Mouse (Mus musculus) stomach, postnatal 0 days (tissue): ENCODE results near the gene Ralgapa2. TPM values are rescaled to one million over a fixed set of nuclear protein-coding genes. Genes with fewer than 3 reads are reported as not detected.

ENCODE experiments used
- ATAC-seq: fragments of 200-750 bp; cut with Nextera tagmentation; 2 replicates; pipeline ENCODE4 v1.8.0; 2017; ENCODE audit not compliant: low FRiP score, low TSS enrichment
- DNase-seq: peaks from one replicate; pipeline ENCODE4 v3.0.0-alpha.2; 2016; ENCODE audit warnings: low spot score
- H3K27ac ChIP-seq: fragments of 300-500 bp; sonication (generic); replicated peaks from 2 replicates; pipeline ENCODE4 v1.5.1; 2014; ENCODE audit warnings: mild to moderate bottlenecking, control low read depth
- H3K27me3 ChIP-seq: fragments of 300-500 bp; sonication (generic); 2 replicates; pipeline ENCODE4 v1.6.1; 2014; ENCODE audit warnings: low read length; ENCODE audit not compliant: control insufficient read depth, insufficient read depth
- H3K36me3 ChIP-seq: fragments of 300-500 bp; sonication (generic); 2 replicates; pipeline ENCODE4 v1.6.1; 2014; ENCODE audit warnings: low read length, mixed read lengths; ENCODE audit not compliant: control insufficient read depth, insufficient read depth
- H3K4me1 ChIP-seq: fragments of 300-500 bp; sonication (generic); replicated peaks from 2 replicates; pipeline ENCODE4 v1.6.1; 2014; ENCODE audit warnings: antibody characterized with exemption; ENCODE audit not compliant: control insufficient read depth, insufficient read depth
- H3K4me2 ChIP-seq: fragments of 300-500 bp; sonication (generic); replicated peaks from 2 replicates; pipeline ENCODE4 v1.6.1; 2014; ENCODE audit warnings: low read depth, mild to moderate bottlenecking, control low read depth, moderate library complexity
- H3K4me3 ChIP-seq: fragments of 300-500 bp; sonication (generic); 2 replicates; pipeline ENCODE4 v1.5.1; 2014; ENCODE audit warnings: low read depth, low read length, control low read depth
- H3K9ac ChIP-seq: fragments of 300-500 bp; sonication (generic); 2 replicates; pipeline ENCODE4 v1.6.1; 2014; ENCODE audit warnings: mild to moderate bottlenecking, low read length, control low read depth, mixed read lengths
- H3K9me3 ChIP-seq: fragments of 300-500 bp; sonication (generic); 2 replicates; pipeline ENCODE4 v1.6.1; 2016; ENCODE audit warnings: low read length; ENCODE audit not compliant: control insufficient read depth
- CTCF ChIP-seq: IDR thresholded peaks from 2 replicates; pipeline ENCODE4 v1.5.1; 2016; ENCODE audit warnings: antibody characterized with exemption, low read depth, mild to moderate bottlenecking, moderate library complexity
- EP300 ChIP-seq: optimal IDR thresholded peaks from 2 replicates; pipeline ENCODE3; 2016; ENCODE audit warnings: antibody characterized with exemption
- WGBS: fragments of 180-500 bp; shearing (Covaris S2); extraction: QIAGEN DNeasy Blood & Tissue Kit; methylation state at CpG from one replicate; pipeline ENCODE4 v1.1.7; 2014; 5-methylcytosine and 5-hydroxymethylcytosine counted together
- polyA plus RNA-seq: library from polyadenylated mRNA; unstranded; fragments of >200 nt; fragmentation: Nextera tagmentation; extraction: Ambion mirVana; gene quantifications from 2 replicates; pipeline ENCODE4 v1.2.1, GENCODE M21; 2015

Gene Ralgapa2
- polyA plus RNA-seq, 1 experiment from 2014 or later: 3.1 TPM

DNA sequence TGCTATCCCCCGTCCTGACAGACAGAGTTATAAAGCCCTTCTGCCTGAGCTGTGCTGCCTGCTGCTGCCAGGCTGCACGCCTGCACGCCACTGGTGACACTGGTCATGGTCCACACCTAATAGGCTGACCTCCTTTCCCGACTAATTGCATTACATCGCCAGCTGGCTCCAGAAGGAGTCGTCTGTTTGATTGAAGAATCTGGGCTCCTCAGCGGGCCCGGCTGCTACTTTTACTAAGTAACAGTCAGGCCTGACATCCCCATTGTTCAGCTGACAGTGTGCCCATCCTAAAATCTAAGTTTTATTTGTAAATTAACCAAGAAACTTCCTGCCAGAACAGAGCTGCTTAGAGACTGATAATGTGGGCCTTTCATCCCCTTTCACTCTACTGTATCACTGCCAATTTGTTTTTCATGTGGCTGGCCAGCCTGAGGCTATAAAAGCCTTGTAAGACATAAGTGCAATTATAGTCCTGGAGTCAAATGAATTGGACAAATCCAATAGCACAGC is 181.3 kb downstream of the Ralgapa2 start:
- no peaks in the 10 kb centered on the region for H3K4me1 ChIP-seq
- H3K27me3 ChIP-seq: no peaks in the 10 kb centered on the region
- H3K27ac ChIP-seq: no peak overlapping the region
- no peak for TF ChIP-seq CTCF
- no peak for TF ChIP-seq EP300
- no peak overlapping the region for H3K4me2 ChIP-seq
- ATAC-seq (peak; percentile 24; the same call in 1 of the 2 replicates), DNase-seq (peak; percentile 16)
- H3K4me3 ChIP-seq: no peak overlapping the region
- WGBS: 59% methylated on average over 8 of the region's 8 CpGs
- no peaks in the 10 kb centered on the region for H3K9me3 ChIP-seq
- no peaks in the 10 kb centered on the region for H3K36me3 ChIP-seq
- H3K9ac ChIP-seq: no peak overlapping the region

DNA sequence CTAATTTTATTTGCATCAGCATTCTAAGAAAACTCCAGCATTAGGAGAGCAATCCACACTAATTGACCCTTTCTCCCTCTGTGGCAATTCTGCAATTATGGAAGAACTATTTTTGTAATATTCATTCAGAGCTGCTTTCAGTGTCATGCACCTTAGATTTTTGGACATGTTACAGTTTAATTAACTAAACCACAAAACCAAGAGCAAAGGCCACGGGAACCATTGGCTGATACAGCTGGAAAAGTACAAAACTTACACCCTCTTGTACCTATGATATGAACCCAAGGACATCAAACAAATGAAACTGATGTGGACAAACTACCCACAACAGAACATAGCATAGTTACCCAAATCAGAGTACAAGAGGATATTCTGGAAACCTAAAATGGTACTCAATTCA is 182.0 kb downstream of the Ralgapa2 start:
- H3K27ac ChIP-seq: no peak overlapping the region
- no peak for TF ChIP-seq EP300
- no peak for TF ChIP-seq CTCF
- no peaks in the 10 kb centered on the region for H3K9me3 ChIP-seq
- no peak for DNase-seq
- no peak for ATAC-seq
- no peak overlapping the region for H3K9ac ChIP-seq
- 87% methylated on average over 1 of the region's 1 CpGs for WGBS
- H3K4me3 ChIP-seq: no peak overlapping the region
- H3K4me1 ChIP-seq: no peaks in the 10 kb centered on the region
- H3K36me3 ChIP-seq: no peaks in the 10 kb centered on the region
- no peak overlapping the region for H3K4me2 ChIP-seq
- no peaks in the 10 kb centered on the region for H3K27me3 ChIP-seq

DNA sequence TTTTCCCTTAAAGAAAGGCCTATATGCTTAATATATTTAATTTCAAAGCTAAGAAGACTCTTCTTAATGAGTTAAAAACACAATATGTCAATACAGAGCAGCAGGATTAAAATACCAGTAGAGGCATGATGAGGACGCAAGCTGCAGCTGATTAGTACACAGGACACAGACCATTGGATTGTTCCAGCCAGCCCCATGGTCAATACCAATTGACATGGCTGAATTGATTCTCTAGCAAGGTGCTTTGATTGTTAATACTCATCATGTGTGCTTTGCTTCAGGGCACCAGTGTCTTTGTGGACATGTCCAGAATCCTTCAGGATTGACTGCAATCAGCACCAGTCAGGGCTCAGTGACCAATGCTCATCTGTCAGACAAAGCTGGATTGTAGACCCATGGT is 185.5 kb downstream of the Ralgapa2 start:
- H3K27me3 ChIP-seq: no peaks in the 10 kb centered on the region
- no peaks in the 10 kb centered on the region for H3K36me3 ChIP-seq
- no peaks in the 10 kb centered on the region for H3K4me1 ChIP-seq
- H3K27ac ChIP-seq: no peak overlapping the region
- 85% methylated on average over 1 of the region's 1 CpGs for WGBS
- H3K9me3 ChIP-seq: no peaks in the 10 kb centered on the region
- H3K9ac ChIP-seq: no peak overlapping the region
- TF ChIP-seq CTCF (no peak), EP300 (no peak)
- ATAC-seq (no peak), DNase-seq (no peak)
- no peak overlapping the region for H3K4me2 ChIP-seq
- no peak overlapping the region for H3K4me3 ChIP-seq

DNA sequence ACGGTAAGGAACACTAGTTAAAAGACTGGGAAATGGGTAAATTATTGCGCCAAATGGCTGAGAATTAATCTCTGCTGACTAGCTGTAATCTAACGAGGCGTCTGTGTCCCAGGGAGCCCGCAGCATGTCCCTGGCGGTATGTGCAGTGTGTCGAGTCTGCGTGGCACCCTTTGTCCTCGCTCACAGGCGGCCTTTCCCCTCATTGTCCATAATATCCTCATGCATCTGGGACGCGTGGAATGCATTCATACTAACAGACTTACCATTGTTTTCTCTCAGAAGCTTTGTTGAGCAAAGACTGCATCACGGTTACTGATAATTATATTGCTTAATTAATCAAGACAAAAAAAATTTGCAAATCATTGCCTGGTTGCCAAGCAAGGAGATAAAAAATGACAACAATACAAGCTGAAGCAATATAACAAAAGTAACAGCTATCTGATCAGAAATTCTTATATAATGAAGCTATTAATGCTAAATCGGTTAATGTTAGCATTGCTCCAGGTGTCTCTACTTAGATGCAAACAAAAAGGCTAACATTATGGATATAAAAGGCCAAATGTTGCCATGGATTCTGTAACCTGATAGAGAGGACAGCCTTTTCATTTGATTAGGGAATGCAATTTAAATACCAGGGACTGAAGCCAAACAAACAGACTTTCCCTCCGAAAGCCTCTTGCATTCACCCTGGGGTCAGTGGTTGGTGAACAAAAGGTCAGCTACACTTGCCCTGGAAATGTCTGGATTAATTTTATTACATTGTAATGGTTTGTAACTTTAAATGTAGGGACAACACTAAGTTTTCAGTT is 187.0 kb downstream of the Ralgapa2 start:
- Histone ChIP-seq H3K4me1 (no peaks in the 10 kb centered on the region), H3K9me3 (no peaks in the 10 kb centered on the region), H3K4me3 (no peak overlapping the region), H3K27ac (no peak overlapping the region), H3K4me2 (no peak overlapping the region), H3K27me3 (no peaks in the 10 kb centered on the region), H3K36me3 (no peaks in the 10 kb centered on the region), H3K9ac (no peak overlapping the region)
- 61% methylated on average over 15 of the region's 15 CpGs for WGBS
- no peak for TF ChIP-seq EP300
- TF ChIP-seq CTCF: no peak
- DNase-seq (no peak), ATAC-seq (no peak)

DNA sequence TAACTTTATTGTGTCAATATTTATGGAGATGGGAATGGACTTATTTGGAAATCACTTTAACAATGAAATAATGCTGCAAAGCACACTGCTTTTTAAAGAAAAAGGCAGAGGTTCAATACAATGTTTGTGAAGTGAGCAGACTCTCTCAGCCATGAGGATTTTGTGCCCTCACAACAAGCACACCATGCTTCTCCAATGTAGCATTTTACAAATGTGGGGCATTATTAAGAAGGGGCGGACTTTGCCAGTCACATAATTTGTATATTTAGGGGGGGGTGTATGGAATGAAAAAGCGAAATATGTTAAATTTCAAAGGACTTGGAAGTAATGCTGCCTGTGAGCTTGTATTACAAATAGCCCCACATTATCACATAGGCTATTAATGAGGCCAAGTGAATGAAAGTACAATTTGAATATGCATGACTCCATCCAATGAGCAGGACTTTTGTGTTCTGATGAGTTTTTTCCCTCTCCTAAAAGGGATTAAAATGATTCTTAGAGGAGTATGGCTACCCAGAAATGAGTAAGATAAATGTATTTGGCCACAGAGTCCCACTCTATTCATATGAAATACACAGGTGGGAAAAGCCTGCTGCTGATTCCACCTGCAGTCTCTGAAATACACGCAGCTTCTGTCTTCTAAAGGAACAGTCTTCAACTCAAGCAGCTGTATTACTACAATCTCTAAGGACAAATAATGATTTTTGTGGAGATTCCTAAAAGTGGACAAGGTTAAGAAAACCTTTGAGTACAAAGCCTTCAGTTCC is 187.8 kb downstream of the Ralgapa2 start:
- Histone ChIP-seq H3K27ac (no peak overlapping the region), H3K4me3 (no peak overlapping the region), H3K4me1 (no peaks in the 10 kb centered on the region), H3K27me3 (no peaks in the 10 kb centered on the region), H3K4me2 (no peak overlapping the region), H3K9ac (no peak overlapping the region), H3K9me3 (no peaks in the 10 kb centered on the region), H3K36me3 (no peaks in the 10 kb centered on the region)
- ATAC-seq (no peak), DNase-seq (no peak)
- TF ChIP-seq EP300 (no peak), CTCF (no peak)
- 84% methylated on average over 3 of the region's 3 CpGs for WGBS

DNA sequence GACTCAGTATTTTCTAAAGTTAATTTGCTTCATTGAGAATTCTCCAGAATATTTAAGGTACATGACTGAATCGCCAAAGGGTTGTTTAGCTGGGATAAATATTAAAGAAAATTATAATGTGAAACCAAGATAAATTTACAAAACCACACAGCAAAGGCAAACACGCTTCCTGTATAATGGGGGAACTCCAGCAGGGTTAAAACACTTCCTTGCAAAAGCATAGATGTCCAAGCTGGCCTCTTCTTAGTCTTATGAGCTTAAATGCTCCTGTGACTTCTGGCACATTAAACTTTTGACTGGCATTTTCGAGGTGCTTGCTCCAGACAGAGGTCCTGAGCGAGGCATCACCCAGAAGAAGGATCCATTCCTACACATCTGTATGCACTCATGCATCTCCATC is 188.6 kb downstream of the Ralgapa2 start:
- ATAC-seq: no peak
- H3K36me3 ChIP-seq: no peaks in the 10 kb centered on the region
- WGBS: 82% methylated on average over 4 of the region's 4 CpGs
- H3K9ac ChIP-seq: no peak overlapping the region
- DNase-seq: no peak
- TF ChIP-seq CTCF (no peak), EP300 (no peak)
- no peaks in the 10 kb centered on the region for H3K4me1 ChIP-seq
- no peak overlapping the region for H3K27ac ChIP-seq
- H3K27me3 ChIP-seq: no peaks in the 10 kb centered on the region
- H3K4me2 ChIP-seq: no peak overlapping the region
- H3K4me3 ChIP-seq: no peak overlapping the region
- H3K9me3 ChIP-seq: no peaks in the 10 kb centered on the region
